8 mouse cellular contexts compared by ENCODE assay signal in genomic region chr7:143408615-143409021, GRCm38 (mm10). TPM values are rescaled to one million over a fixed set of nuclear protein-coding genes. Genes with fewer than 3 reads are reported as not detected.
A peak's percentile ranks its signal among the peaks of the same experiment; 100 is the strongest.
DNase-seq lines count a peak whose midpoint lies in the region; ATAC-seq lines count a peak whose summit lies in the region.
"Had no signal": no experiment of that assay in that cellular context is flagged by ENCODE, and none has a peak within 500 bp of the region (broad histone marks: within the 10 kb centered on the region; RNA-seq: fewer than 3 reads in every experiment).

No protein-coding gene starts in this region.

- H3K4me3 ChIP-seq in embryonic facial prominence, embryonic 11.5 days (ENCODE audit: low read depth, low read length) = no peak overlapping the region
- no peak overlapping the region for H3K4me3 ChIP-seq in forebrain, embryonic 11.5 days (ENCODE audit: low read depth, low read length)

- H3K9me3 ChIP-seq in embryonic facial prominence, embryonic 11.5 days (replicated peaks; ENCODE audit: control insufficient read depth, low read length) = no peaks in the 10 kb centered on the region
- no peaks in the 10 kb centered on the region for H3K9me3 ChIP-seq in forebrain, embryonic 11.5 days (ENCODE audit: control insufficient read depth, low read length)

- no peak for ATAC-seq in embryonic facial prominence, embryonic 11.5 days (replicated peaks; ENCODE audit: insufficient number of reproducible peaks, low FRiP score, low TSS enrichment, low read depth)
- no peak for ATAC-seq in forebrain, embryonic 11.5 days (replicated peaks; ENCODE audit: low FRiP score)
- ATAC-seq: forebrain, postnatal 0 days had no signal

- no peak overlapping the region for H3K4me2 ChIP-seq in embryonic facial prominence, embryonic 11.5 days (ENCODE audit: low read depth, low read length)
- no peak overlapping the region for H3K4me2 ChIP-seq in forebrain, embryonic 11.5 days (ENCODE audit: low read depth, low read length, severe bottlenecking)

- no peaks in the 10 kb centered on the region; the same call in 1 of the 2 replicates for H3K4me1 ChIP-seq in embryonic facial prominence, embryonic 11.5 days (ENCODE audit: control insufficient read depth, insufficient read depth, low read length)
- H3K4me1 ChIP-seq in forebrain, embryonic 11.5 days (replicated peaks; ENCODE audit: control insufficient read depth, insufficient read depth, low read length) = no peaks in the 10 kb centered on the region; the same call in 1 of the 2 replicates

- H3K27me3 ChIP-seq in embryonic facial prominence, embryonic 11.5 days (ENCODE audit: control insufficient read depth, insufficient read depth, low read length) = no peaks in the 10 kb centered on the region
- no peaks in the 10 kb centered on the region; the same call in 1 of the 2 replicates for H3K27me3 ChIP-seq in forebrain, embryonic 11.5 days (ENCODE audit: control insufficient read depth, insufficient read depth, low read length)

- H3K9ac ChIP-seq in embryonic facial prominence, embryonic 11.5 days (replicated peaks; ENCODE audit: low read length) = peak overlapping the region; percentile 14; the same call in 1 of the 2 replicates
- H3K9ac ChIP-seq in forebrain, embryonic 11.5 days (ENCODE audit: low read length) = no peak overlapping the region
- H3K9ac ChIP-seq: forebrain, postnatal 0 days had no signal

- 48% methylated on average over 13 of the region's 13 CpGs for WGBS in embryonic facial prominence, embryonic 11.5 days
- WGBS in forebrain, embryonic 11.5 days = 63% methylated on average over 13 of the region's 13 CpGs

- H3K36me3 ChIP-seq in embryonic facial prominence, embryonic 11.5 days (replicated peaks; ENCODE audit: control insufficient read depth, insufficient read depth, low read depth, low read length) = no peaks in the 10 kb centered on the region
- no peaks in the 10 kb centered on the region for H3K36me3 ChIP-seq in forebrain, embryonic 11.5 days (ENCODE audit: control insufficient read depth, insufficient read depth, low read length)

- DNase-seq in adipocyte (ENCODE audit: low spot score) = peak; percentile 51
- DNase-seq in embryonic facial prominence, embryonic 11.5 days (ENCODE audit: low spot score) = peak; percentile 65
- peak; percentile 67 for DNase-seq in heart, postnatal 25 days (ENCODE audit: low spot score)
- peak; percentile 77 for DNase-seq in lung, postnatal 10 days
- DNase-seq in embryo, embryonic 10 days (ENCODE audit: low spot score) = no peak
- DNase-seq in forebrain, embryonic 11.5 days (ENCODE audit: low spot score) = no peak
- no peak for DNase-seq in B cell, adult 2 months
- DNase-seq: forebrain, postnatal 0 days had no signal

- H3K27ac ChIP-seq in embryonic facial prominence, embryonic 11.5 days (replicated peaks; ENCODE audit: low read depth, low read length) = peak overlapping the region; percentile 38
- no peak overlapping the region for H3K27ac ChIP-seq in forebrain, embryonic 11.5 days (ENCODE audit: low read depth, low read length)

- intact Hi-C loops in heart, postnatal 25 days (cut with DNase I) = loop anchor here (2.0 kb wide), 1 partner anchor 50 kb away; no protein-coding TSS in a partner anchor

RNA-seq across cellular contexts. Expression of gene Cdkn1c, which starts 52.2 kb away (rescaled TPM):
- polyA plus RNA-seq in embryonic facial prominence, embryonic 11.5 days (2014; fragmentation: Nextera tagmentation; extraction: Ambion mirVana) = 1,085 and 1,117 TPM in 2 replicates
- 10 to 100 TPM; 35.8 to 44.2 TPM for total RNA-seq in heart, postnatal 25 days (2021)
- polyA plus RNA-seq in forebrain, embryonic 11.5 days (2014; fragmentation: Nextera tagmentation; extraction: Ambion mirVana) = 372 and 435 TPM in 2 replicates

Comparison
In these comparisons a context has a peak if more than half of its experiments do, and no peak if none do; other contexts are left out.
1. DNase-seq: peak in adipocyte (single experiment), embryonic facial prominence, embryonic 11.5 days (single experiment), heart, postnatal 25 days (single experiment) and lung, postnatal 10 days (single experiment); none in embryo, embryonic 10 days (single experiment), forebrain, embryonic 11.5 days (single experiment) and B cell, adult 2 months (0 of 2).